Mouse (Mus musculus) intestine, embryonic 14.5 days (tissue): ENCODE results near the gene Lrfn2. TPM values are rescaled to one million over a fixed set of nuclear protein-coding genes. Genes with fewer than 3 reads are reported as not detected.

ENCODE experiments used
- ATAC-seq: fragments of 200-750 bp; cut with Nextera tagmentation; replicated peaks from 2 replicates; pipeline ENCODE4 v1.8.0; 2017; ENCODE audit warnings: low read depth, moderate number of reproducible peaks, moderate TSS enrichment, moderate library complexity; ENCODE audit not compliant: low FRiP score, low TSS enrichment
- DNase-seq: peaks from one replicate; pipeline ENCODE4 v3.0.0-alpha.2; 2018; ENCODE audit warnings: low spot score
- H3K27ac ChIP-seq: fragments of 300-500 bp; sonication (generic); 2 replicates; pipeline ENCODE4 v1.5.1; 2014; ENCODE audit warnings: low read depth, mild to moderate bottlenecking, control low read depth
- H3K27me3 ChIP-seq: fragments of 300-500 bp; sonication (generic); replicated peaks from 2 replicates; pipeline ENCODE4 v1.6.1; 2014; ENCODE audit warnings: low read length, control low read depth; ENCODE audit not compliant: control insufficient read depth, insufficient read depth
- H3K36me3 ChIP-seq: fragments of 300-500 bp; sonication (generic); 2 replicates; pipeline ENCODE4 v1.6.1; 2014; ENCODE audit warnings: low read length, control low read depth; ENCODE audit not compliant: control insufficient read depth, insufficient read depth
- H3K4me1 ChIP-seq: fragments of 300-500 bp; sonication (generic); replicated peaks from 2 replicates; pipeline ENCODE4 v1.6.1; 2014; ENCODE audit warnings: low read length, control low read depth, mixed read lengths; ENCODE audit not compliant: control insufficient read depth, insufficient read depth
- H3K4me2 ChIP-seq: fragments of 300-500 bp; sonication (generic); 2 replicates; pipeline ENCODE4 v1.6.1; 2014; ENCODE audit warnings: low read length
- H3K4me3 ChIP-seq: fragments of 300-500 bp; sonication (generic); 2 replicates; pipeline ENCODE4 v1.5.1; 2014; ENCODE audit warnings: low read depth, low read length, control low read depth, mixed read lengths
- H3K9ac ChIP-seq: fragments of 300-500 bp; sonication (generic); 2 replicates; pipeline ENCODE4 v1.6.1; 2014; ENCODE audit warnings: mild to moderate bottlenecking, low read length
- H3K9me3 ChIP-seq: fragments of 300-500 bp; sonication (generic); 2 replicates; pipeline ENCODE4 v1.6.1; 2016; ENCODE audit warnings: low read length, control low read depth; ENCODE audit not compliant: control insufficient read depth
- WGBS: fragments of 180-500 bp; shearing (Covaris S2); extraction: QIAGEN DNeasy Blood & Tissue Kit; methylation state at CpG from one replicate; pipeline ENCODE4 v1.1.7; 2014; 5-methylcytosine and 5-hydroxymethylcytosine counted together
- microRNA-seq: library from miRNA; unstranded; fragments of <30 nt; microRNA quantifications from one replicate; pipeline ENCODE4, GENCODE M21; 2016
- polyA plus RNA-seq: library from polyadenylated mRNA; unstranded; fragments of >200 nt; fragmentation: Nextera tagmentation; extraction: Ambion mirVana; gene quantifications from 2 replicates; pipeline ENCODE4 v1.2.1, GENCODE M21; 2014

Lrfn2 gene
- polyA plus RNA-seq, 1 experiment from 2014 or later, result 0.61 TPM

DNA sequence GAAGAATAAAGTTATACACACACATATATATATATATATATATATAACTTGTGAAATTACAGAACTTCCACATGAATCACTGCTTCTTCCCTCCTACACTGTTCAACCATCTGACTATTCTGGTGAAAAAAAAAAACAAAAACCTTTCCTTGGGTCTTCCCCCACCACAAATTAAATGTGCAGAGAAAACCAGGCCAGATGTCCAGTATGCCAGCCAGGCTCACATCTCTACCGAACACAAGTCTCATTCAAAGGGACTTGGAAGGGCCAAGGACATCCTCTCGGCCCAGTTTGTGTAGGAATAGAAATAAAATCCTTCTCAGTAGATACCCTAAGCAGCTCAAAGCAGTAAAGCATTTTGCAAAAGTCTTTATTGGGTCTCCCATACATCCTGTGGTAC is 179.7 kb downstream of the Lrfn2 start:
- DNase-seq (no peak), ATAC-seq (no peak)
- H3K4me3 ChIP-seq, result no peak overlapping the region
- 86% methylated on average over 2 of the region's 2 CpGs for WGBS
- no peak overlapping the region for H3K9ac ChIP-seq
- no peaks in the 10 kb centered on the region for H3K9me3 ChIP-seq
- H3K27me3 ChIP-seq, result no peaks in the 10 kb centered on the region
- H3K27ac ChIP-seq, result no peak overlapping the region
- no peak overlapping the region for H3K4me2 ChIP-seq
- no peaks in the 10 kb centered on the region for H3K36me3 ChIP-seq
- H3K4me1 ChIP-seq, result no peaks in the 10 kb centered on the region

DNA sequence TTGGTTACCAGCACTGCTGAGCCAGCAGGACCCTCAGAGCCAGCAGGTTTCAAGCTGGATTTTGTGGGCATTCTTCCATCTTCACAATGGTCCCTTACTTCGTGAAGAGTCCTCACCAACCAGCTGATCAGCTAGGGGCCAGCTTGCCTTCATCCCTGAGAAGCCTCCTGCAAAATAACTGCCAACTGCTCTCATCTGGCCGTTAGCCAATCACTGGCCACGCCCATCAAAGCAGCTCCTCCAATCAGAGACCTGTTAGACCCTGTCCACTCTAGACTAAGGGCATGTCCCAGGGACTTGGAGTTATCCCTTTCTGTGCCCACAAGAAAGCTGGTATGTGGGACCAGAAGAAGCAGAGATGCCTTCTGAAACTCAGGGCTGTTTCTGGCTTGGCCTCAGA is 181.2 kb downstream of the Lrfn2 start:
- WGBS, result 47% methylated on average over 3 of the region's 3 CpGs
- ATAC-seq (no peak), DNase-seq (no peak)
- H3K4me2 ChIP-seq, result no peak overlapping the region
- H3K27ac ChIP-seq, result no peak overlapping the region
- H3K4me1 ChIP-seq, result no peaks in the 10 kb centered on the region
- no peak overlapping the region for H3K9ac ChIP-seq
- no peak overlapping the region for H3K4me3 ChIP-seq
- no peaks in the 10 kb centered on the region for H3K27me3 ChIP-seq
- H3K36me3 ChIP-seq, result no peaks in the 10 kb centered on the region
- no peaks in the 10 kb centered on the region for H3K9me3 ChIP-seq

DNA sequence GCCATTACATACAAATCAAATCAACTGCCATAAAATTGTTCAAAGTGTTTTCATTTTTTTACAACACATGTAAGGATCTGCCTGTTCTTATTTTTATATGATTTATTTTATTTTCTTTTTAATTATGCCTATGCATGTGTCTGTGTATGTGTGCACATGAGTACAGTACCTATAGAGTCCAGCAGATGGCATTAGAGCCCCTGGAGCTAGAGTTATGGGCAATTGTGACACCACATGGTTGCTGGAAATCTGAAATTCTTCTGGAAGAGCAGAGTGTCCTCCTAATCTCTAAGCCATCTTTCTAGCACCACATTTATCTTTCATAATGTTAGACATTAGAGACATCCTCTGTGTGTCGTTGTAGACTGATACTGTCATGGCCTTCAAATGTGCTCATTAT is 192.0 kb downstream of the Lrfn2 start:
- H3K4me3 ChIP-seq, result no peak overlapping the region
- no peak overlapping the region for H3K9ac ChIP-seq
- no peak overlapping the region for H3K27ac ChIP-seq
- H3K27me3 ChIP-seq, result no peaks in the 10 kb centered on the region
- ATAC-seq (no peak), DNase-seq (no peak)
- H3K9me3 ChIP-seq, result no peaks in the 10 kb centered on the region
- no peaks in the 10 kb centered on the region for H3K36me3 ChIP-seq
- WGBS, result 82% methylated on average over 1 of the region's 1 CpGs
- no peak overlapping the region for H3K4me2 ChIP-seq
- no peaks in the 10 kb centered on the region for H3K4me1 ChIP-seq

DNA sequence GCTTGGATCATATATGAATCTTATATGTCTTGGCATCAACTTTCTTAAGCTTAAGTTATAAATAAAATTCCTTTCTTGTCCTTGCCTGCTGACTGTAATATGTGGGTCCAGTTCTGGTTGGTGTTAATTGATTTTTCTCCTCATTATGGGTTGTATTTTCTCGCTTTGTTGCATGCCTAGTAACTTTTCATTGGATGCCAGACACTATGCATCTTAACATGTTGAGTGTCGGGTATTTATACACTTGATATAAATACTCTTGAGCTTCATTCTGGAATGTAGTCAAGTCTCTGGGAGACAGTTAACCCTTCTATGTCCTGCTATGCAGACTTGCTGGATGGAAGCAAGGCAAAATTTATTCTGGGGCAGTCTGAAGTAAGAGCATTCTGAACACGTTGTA is 192.5 kb downstream of the Lrfn2 start:
- Histone ChIP-seq H3K36me3 (no peaks in the 10 kb centered on the region), H3K4me2 (no peak overlapping the region), H3K27me3 (no peaks in the 10 kb centered on the region), H3K9ac (no peak overlapping the region), H3K4me1 (no peaks in the 10 kb centered on the region), H3K4me3 (no peak overlapping the region), H3K27ac (no peak overlapping the region), H3K9me3 (no peaks in the 10 kb centered on the region)
- 53% methylated on average over 3 of the region's 3 CpGs for WGBS
- no peak for DNase-seq
- no peak for ATAC-seq

Small RNA genes lying within 50 kb of the gene (microRNA-seq; reads per million reads assigned to microRNA genes)
- not detected for gene Gm44304
